Mouse (Mus musculus) liver, embryonic 11.5 days (tissue): ENCODE measurements around the gene Rerg. TPM values are rescaled to one million over a fixed set of nuclear protein-coding genes. Genes with fewer than 3 reads are reported as not detected.

Source experiments
- ATAC-seq: fragments of 200-750 bp; cut with Nextera tagmentation; replicated peaks from 2 replicates; pipeline ENCODE4 v1.8.0; 2017; ENCODE audit warnings: moderate number of reproducible peaks, mild to moderate bottlenecking, moderate TSS enrichment, moderate library complexity; ENCODE audit not compliant: low FRiP score
- DNase-seq: peaks from one replicate; pipeline ENCODE4 v3.0.0-alpha.2; 2017; ENCODE audit warnings: low spot score
- H3K27ac ChIP-seq: fragments of 300-500 bp; sonication (generic); 2 replicates; pipeline ENCODE4 v1.5.1; 2014; ENCODE audit warnings: mild to moderate bottlenecking, low read depth, low read length, control low read depth
- H3K27me3 ChIP-seq: fragments of 300-500 bp; sonication (generic); replicated peaks from 2 replicates; pipeline ENCODE4 v1.6.1; 2014; ENCODE audit warnings: low read length, mixed read lengths; ENCODE audit not compliant: control insufficient read depth, insufficient read depth
- H3K36me3 ChIP-seq: fragments of 300-500 bp; sonication (generic); 2 replicates; pipeline ENCODE4 v1.6.1; 2014; ENCODE audit warnings: mild to moderate bottlenecking, low read length, moderate library complexity, mixed read lengths; ENCODE audit not compliant: control insufficient read depth, insufficient read depth
- H3K4me1 ChIP-seq: fragments of 300-500 bp; sonication (generic); replicated peaks from 2 replicates; pipeline ENCODE4 v1.6.1; 2014; ENCODE audit warnings: low read length, mixed read lengths; ENCODE audit not compliant: control insufficient read depth, insufficient read depth
- H3K4me2 ChIP-seq: fragments of 300-500 bp; sonication (generic); 2 replicates; pipeline ENCODE4 v1.6.1; 2014; ENCODE audit warnings: mild to moderate bottlenecking, control low read depth, moderate library complexity
- H3K4me3 ChIP-seq: fragments of 300-500 bp; sonication (generic); 2 replicates; pipeline ENCODE4 v1.5.1; 2014; ENCODE audit warnings: low read depth, low read length, control low read depth
- H3K9ac ChIP-seq: fragments of 300-500 bp; sonication (generic); 2 replicates; pipeline ENCODE4 v1.6.1; 2014; ENCODE audit warnings: low read depth, low read length, control low read depth
- H3K9me3 ChIP-seq: fragments of 300-500 bp; sonication (generic); 2 replicates; pipeline ENCODE4 v1.6.1; 2016; ENCODE audit warnings: low read length, inconsistent platforms, mixed read lengths; ENCODE audit not compliant: control insufficient read depth
- WGBS: fragments of 180-500 bp; shearing (Covaris S2); extraction: QIAGEN DNeasy Blood & Tissue Kit; methylation state at CpG from one replicate; pipeline ENCODE4 v1.1.7; 2014; 5-methylcytosine and 5-hydroxymethylcytosine counted together
- polyA plus RNA-seq: library from polyadenylated mRNA; unstranded; fragments of >200 nt; fragmentation: Nextera tagmentation; extraction: Ambion mirVana; gene quantifications from 2 replicates; pipeline ENCODE4 v1.2.1, GENCODE M21; 2014

Gene Rerg
- 3.4 and 3.5 TPM in 2 replicates for polyA plus RNA-seq

DNA sequence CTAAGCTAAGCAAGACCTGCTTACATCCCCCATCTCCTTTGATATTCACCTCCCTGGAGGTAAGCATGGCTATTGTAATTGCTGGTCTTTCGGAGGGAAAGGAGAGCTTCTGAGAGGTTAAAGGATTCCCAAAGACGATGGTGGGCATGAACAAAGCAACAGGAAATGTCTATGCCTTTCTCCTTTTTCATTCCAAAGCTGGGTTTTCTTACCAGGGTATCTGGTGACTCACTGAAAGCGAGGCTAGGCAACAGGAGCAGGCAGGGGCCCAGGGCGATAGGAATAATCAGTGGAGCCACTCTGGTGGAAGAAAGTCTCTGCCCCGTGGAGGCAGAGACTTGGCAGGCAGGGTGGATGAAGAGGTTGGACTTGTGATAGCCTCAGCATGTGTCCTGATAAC is at the start of gene Rerg:
Gene Rerg, minus strand, starts transcription at position 272 of the 400 bp plus-strand sequence.
- ATAC-seq, result no peak
- no peak for DNase-seq

DNA sequence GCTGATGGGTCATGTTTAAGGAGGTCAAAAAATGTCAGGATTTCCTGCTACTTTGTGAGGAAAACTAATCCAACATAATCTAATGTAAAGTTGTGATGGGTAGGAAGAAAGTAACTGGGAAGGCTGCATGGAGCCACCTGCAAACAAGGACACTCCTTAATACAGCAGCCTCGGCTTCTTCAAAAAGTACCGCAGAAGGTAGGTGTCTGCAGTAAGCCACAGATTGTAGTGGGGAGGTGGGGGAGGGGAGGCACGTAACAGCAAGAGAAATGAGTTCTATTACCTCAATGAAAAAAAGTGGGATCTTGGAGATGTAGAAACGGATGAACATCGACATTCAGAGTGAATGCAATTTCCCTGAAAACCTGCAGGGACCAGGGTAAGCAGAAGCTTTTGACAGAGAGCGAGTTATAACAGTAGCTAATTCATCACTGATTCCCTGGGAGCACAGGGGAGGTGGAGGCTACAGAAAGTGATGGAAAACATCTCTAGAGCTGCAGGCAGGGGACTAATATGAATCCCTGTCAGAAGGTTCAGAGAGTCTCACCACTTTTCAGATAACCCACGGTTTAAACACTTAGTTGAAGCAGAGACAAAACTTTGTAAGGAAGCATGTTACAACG is 47.7 kb upstream of the Rerg start:
- ATAC-seq, result no peak

More for the DNA sequence above, at the start of gene Rerg:
- H3K4me2 ChIP-seq, result peak within 1 kb of the TSS; percentile 81
- H3K9ac ChIP-seq, result peak within 1 kb of the TSS; percentile 37; the same call in 1 of the 2 replicates
- H3K27me3 ChIP-seq, result peaks cover 25% of the 10 kb centered on the region
- H3K36me3 ChIP-seq, result no peaks in the 10 kb centered on the region
- no peaks in the 10 kb centered on the region for H3K9me3 ChIP-seq
- H3K4me1 ChIP-seq, result peaks cover 4% of the 10 kb centered on the region; the same call in 1 of the 2 replicates
- H3K27ac ChIP-seq, result no peak within 1 kb of the TSS
- WGBS, result 22% methylated on average over 5 of the region's 5 CpGs
- H3K4me3 ChIP-seq, result peak within 1 kb of the TSS; percentile 50

DNA sequence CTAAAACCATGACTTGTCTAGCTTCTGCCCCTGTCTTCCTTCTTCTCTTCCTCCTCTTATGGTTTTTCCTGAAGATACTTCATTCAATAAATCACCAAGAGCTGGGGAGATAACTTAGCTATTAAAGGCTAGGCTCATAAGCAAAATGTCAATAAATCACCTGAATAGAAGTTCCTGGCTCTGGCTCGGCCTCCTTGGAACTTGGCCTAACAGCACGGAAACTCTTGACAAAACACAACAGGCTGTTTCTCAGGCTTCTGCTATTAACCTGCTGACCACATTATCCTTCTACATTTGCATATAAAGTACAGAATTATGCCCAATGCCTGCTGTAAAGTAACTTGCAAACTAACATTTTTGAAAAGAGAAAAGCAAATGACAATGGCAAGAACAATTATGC is 41.1 kb upstream of the Rerg start:
- DNase-seq, result no peak
- no peak overlapping the region for H3K4me2 ChIP-seq
- H3K9ac ChIP-seq, result no peak overlapping the region
- no peaks in the 10 kb centered on the region for H3K9me3 ChIP-seq
- H3K4me1 ChIP-seq, result no peaks in the 10 kb centered on the region
- ATAC-seq, result no peak
- H3K27me3 ChIP-seq, result no peaks in the 10 kb centered on the region
- no peaks in the 10 kb centered on the region for H3K36me3 ChIP-seq
- no peak overlapping the region for H3K4me3 ChIP-seq
- 77% methylated on average over 2 of the region's 2 CpGs for WGBS
- H3K27ac ChIP-seq, result no peak overlapping the region

More for the DNA sequence above, 47.7 kb upstream of the Rerg start:
- no peaks in the 10 kb centered on the region for H3K27me3 ChIP-seq
- no peak overlapping the region for H3K4me3 ChIP-seq
- no peak overlapping the region for H3K9ac ChIP-seq
- no peak overlapping the region for H3K4me2 ChIP-seq
- DNase-seq, result peak; percentile 14
- no peaks in the 10 kb centered on the region for H3K36me3 ChIP-seq
- H3K4me1 ChIP-seq, result no peaks in the 10 kb centered on the region
- no peaks in the 10 kb centered on the region for H3K9me3 ChIP-seq
- H3K27ac ChIP-seq, result no peak overlapping the region
- 69% methylated on average over 8 of the region's 8 CpGs for WGBS

DNA sequence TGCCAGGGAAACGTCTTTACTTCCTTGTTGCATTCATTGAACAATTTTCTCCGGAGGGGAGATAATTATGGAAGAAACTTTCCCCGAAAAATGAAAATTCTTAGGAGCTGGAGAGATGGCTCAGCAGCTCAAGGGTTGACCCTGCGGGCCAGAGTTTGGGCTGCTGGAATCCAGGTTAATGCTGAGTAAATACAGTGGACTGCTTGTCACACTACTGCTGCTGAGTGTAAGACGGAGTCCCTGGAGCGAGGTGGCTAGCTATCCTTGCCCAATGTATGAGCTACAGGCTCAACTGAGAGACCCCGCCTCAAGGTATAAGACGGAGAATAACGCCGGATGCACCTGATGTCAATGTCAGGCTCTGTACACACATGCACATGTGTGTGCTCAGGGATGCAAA is 40.7 kb upstream of the Rerg start:
- Histone ChIP-seq H3K27ac (no peak overlapping the region), H3K36me3 (no peaks in the 10 kb centered on the region), H3K4me3 (no peak overlapping the region), H3K27me3 (no peaks in the 10 kb centered on the region), H3K4me1 (no peaks in the 10 kb centered on the region), H3K9me3 (no peaks in the 10 kb centered on the region), H3K4me2 (no peak overlapping the region), H3K9ac (no peak overlapping the region)
- ATAC-seq (no peak), DNase-seq (no peak)
- WGBS, result 85% methylated on average over 10 of the region's 10 CpGs

DNA sequence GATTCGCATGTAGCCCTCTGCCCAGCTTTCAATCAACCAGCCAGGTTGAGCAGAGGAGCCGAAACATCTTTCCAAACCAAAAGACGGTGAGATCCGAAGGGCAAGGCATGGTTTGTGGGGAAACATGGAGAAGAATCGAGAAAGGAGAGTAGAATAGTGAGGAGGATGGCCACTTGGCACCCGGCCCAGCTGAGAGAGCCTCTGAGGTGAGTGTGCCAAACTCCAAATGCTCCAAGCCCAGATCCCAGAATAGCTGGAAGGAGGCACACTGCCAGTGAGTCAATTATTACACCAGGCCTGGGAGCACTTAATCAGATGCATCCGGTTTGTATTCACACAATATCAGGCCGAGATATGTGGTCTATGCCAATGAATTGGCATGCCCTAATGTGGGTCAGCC is 39.7 kb upstream of the Rerg start:
- 85% methylated on average over 8 of the region's 8 CpGs for WGBS
- H3K36me3 ChIP-seq, result no peaks in the 10 kb centered on the region
- no peak overlapping the region for H3K4me3 ChIP-seq
- H3K4me2 ChIP-seq, result no peak overlapping the region
- ATAC-seq (no peak), DNase-seq (no peak)
- H3K27ac ChIP-seq, result no peak overlapping the region
- no peaks in the 10 kb centered on the region for H3K27me3 ChIP-seq
- no peaks in the 10 kb centered on the region for H3K4me1 ChIP-seq
- H3K9me3 ChIP-seq, result no peaks in the 10 kb centered on the region
- no peak overlapping the region for H3K9ac ChIP-seq

DNA sequence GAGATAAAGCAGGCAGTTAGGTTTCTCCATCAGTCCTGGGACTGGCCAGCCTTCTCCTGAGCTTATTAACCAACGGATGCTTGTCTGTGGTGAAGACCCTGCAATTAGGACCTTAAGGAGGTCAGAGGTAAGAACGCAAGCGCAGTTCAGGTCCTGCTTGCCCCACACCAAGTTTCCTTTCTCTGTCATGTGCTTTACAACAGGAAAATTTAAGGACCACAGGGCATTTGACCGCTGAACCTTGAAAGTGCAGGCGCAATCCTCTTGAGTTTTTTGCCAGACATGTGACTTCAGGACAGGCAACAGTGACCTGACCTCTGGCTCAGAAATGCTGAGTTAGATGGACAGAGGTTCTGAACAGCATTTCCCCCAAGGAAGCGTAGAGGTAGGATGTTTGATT is 36.8 kb upstream of the Rerg start:
- 88% methylated on average over 6 of the region's 6 CpGs for WGBS
- no peak overlapping the region for H3K27ac ChIP-seq
- H3K4me1 ChIP-seq, result no peaks in the 10 kb centered on the region
- no peak for DNase-seq
- H3K4me3 ChIP-seq, result no peak overlapping the region
- H3K27me3 ChIP-seq, result no peaks in the 10 kb centered on the region
- no peak overlapping the region for H3K9ac ChIP-seq
- H3K4me2 ChIP-seq, result no peak overlapping the region
- no peaks in the 10 kb centered on the region for H3K9me3 ChIP-seq
- no peaks in the 10 kb centered on the region for H3K36me3 ChIP-seq
- ATAC-seq, result no peak

DNA sequence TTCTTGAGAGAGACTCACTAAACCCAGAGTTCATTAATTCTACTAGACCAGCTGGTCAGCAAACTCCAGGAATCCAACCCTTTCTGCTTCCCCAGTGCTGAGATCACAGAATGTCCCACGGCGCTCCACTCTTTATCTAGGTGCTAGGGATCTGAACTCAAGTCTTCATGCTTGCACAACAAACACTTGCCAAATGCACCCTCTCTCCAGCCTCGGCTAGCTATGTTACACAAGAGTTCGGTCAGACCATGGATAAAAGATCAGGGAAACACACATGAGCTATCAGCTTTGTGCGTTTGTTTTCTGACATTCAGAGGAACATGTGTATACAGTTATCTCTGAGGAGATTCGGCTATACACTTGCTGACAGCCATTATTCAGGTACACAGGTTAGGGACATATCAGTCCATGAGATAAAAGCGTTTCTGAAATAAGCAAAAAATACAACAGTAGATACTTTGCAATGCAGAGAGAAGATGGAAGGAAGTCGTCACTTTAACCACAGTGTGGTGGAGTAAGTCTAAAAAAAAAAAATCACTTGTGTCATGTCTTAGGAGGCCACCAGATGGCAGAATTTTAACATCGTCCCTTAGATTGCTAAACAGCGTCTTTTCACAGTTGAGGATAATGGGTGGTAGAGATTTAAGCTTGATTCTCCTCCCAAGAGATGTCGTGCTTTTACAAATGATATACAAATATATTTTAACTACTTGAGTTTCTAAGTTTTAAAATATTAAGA is 35.5 kb upstream of the Rerg start:
- Histone ChIP-seq H3K36me3 (no peaks in the 10 kb centered on the region), H3K4me2 (no peak overlapping the region), H3K27ac (no peak overlapping the region), H3K9ac (no peak overlapping the region), H3K9me3 (no peaks in the 10 kb centered on the region), H3K27me3 (no peaks in the 10 kb centered on the region), H3K4me3 (no peak overlapping the region), H3K4me1 (no peaks in the 10 kb centered on the region)
- ATAC-seq (no peak), DNase-seq (no peak)
- WGBS, result 51% methylated on average over 11 of the region's 11 CpGs

DNA sequence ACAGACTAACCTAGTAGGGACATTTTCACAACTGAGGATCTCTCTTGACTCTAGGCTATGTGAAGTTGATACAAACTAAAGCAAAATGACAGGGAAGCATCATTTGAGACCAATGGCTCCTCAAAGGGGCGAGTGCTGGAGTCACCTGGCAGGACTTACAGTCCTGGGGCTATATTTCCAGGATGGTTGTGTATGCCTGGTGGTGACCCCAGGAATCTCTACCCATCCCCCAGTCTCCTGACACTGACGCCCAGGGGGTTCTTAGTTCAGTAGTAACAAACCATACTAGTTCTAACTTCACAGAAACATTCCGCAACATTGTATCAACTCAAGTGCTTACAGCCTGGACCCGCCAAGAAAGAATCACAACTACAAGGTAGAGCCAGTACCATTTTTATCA is 32.4 kb upstream of the Rerg start:
- H3K36me3 ChIP-seq, result no peaks in the 10 kb centered on the region
- DNase-seq (no peak), ATAC-seq (no peak)
- no peaks in the 10 kb centered on the region for H3K27me3 ChIP-seq
- H3K27ac ChIP-seq, result no peak overlapping the region
- H3K9me3 ChIP-seq, result no peaks in the 10 kb centered on the region
- H3K4me2 ChIP-seq, result no peak overlapping the region
- WGBS, result 85% methylated on average over 4 of the region's 4 CpGs
- no peaks in the 10 kb centered on the region for H3K4me1 ChIP-seq
- no peak overlapping the region for H3K9ac ChIP-seq
- no peak overlapping the region for H3K4me3 ChIP-seq

DNA sequence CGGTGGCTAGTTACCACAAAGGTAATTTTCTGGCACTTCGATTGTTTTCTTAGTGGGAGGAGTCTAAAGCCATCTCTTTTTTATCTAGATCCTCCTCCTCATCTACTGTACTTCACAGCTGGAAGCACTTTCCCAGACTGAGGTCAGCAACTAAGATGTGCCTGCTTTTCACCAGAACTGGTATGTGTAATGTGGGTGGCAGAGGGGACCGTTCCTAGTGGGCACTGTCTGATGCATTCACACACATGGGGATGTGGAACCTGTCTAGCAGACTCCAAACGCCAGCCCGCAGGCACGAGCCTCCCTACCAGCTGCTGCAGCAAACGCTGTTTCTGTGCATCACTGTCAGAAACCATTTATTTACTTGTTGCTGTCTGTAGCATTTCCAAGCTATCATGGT is 31.3 kb upstream of the Rerg start:
- Histone ChIP-seq H3K36me3 (no peaks in the 10 kb centered on the region), H3K4me3 (no peak overlapping the region), H3K4me2 (no peak overlapping the region), H3K9ac (no peak overlapping the region), H3K27me3 (no peaks in the 10 kb centered on the region), H3K4me1 (no peaks in the 10 kb centered on the region), H3K27ac (no peak overlapping the region), H3K9me3 (no peaks in the 10 kb centered on the region)
- ATAC-seq (no peak), DNase-seq (no peak)
- 68% methylated on average over 7 of the region's 7 CpGs for WGBS
